Mouse (Mus musculus): ENCODE measurements around the gene Synj1.

Gene Synj1

GRCm38 (mm10) chr16:90941246-90941645, 69.9 kb downstream of the Synj1 start:
- no peak for DNase-seq (ENCODE audit: low read depth, low spot score)

- DNase-seq (ENCODE audit: low read depth, low spot score), result peak; percentile 96
Observed at GRCm38 (mm10) chr16:90934687-90935328, 76.3 kb downstream of the Synj1 start, which contains the start of gene Cfap298. TSS of gene Cfap298 (minus strand) at chr16:90935114.

GRCm38 (mm10) chr16:90934193-90934686, 76.9 kb downstream of the Synj1 start:
- DNase-seq (ENCODE audit: low read depth, low spot score), result peak; percentile 30

- no peak for DNase-seq (ENCODE audit: low read depth, low spot score)
Observed at GRCm38 (mm10) chr16:90933534-90934176, 77.5 kb downstream of the Synj1 start.

- no peak for DNase-seq (ENCODE audit: low read depth, low spot score)
Observed at GRCm38 (mm10) chr16:90927446-90927845, 83.7 kb downstream of the Synj1 start.

- DNase-seq (ENCODE audit: low read depth, low spot score), result peak; percentile 42
Observed at GRCm38 (mm10) chr16:90925461-90925860, 85.6 kb downstream of the Synj1 start.

GRCm38 (mm10) chr16:90924606-90925370, 86.3 kb downstream of the Synj1 start:
- DNase-seq (ENCODE audit: low read depth, low spot score), result no peak

- no peak for DNase-seq (ENCODE audit: low read depth, low spot score)
Observed at GRCm38 (mm10) chr16:90921471-90922159, 89.5 kb downstream of the Synj1 start.

GRCm38 (mm10) chr16:90917156-90917555, 94.0 kb downstream of the Synj1 start:
- no peak for DNase-seq (ENCODE audit: low read depth, low spot score)

- no peak for DNase-seq (ENCODE audit: low read depth, low spot score)
Observed at GRCm38 (mm10) chr16:90916040-90916481, 95.0 kb downstream of the Synj1 start.

GRCm38 (mm10) chr16:90911766-90912165, 99.3 kb downstream of the Synj1 start:
- no peak for DNase-seq (ENCODE audit: low read depth, low spot score)

- DNase-seq (ENCODE audit: low read depth, low spot score), result no peak
Observed at GRCm38 (mm10) chr16:90910855-90911533, 100.1 kb downstream of the Synj1 start.

GRCm38 (mm10) chr16:90907250-90907649, 103.9 kb downstream of the Synj1 start:
- no peak for DNase-seq (ENCODE audit: low read depth, low spot score)

GRCm38 (mm10) chr16:90903300-90903699, 107.8 kb downstream of the Synj1 start:
- DNase-seq (ENCODE audit: low read depth, low spot score), result no peak

- no peak for DNase-seq (ENCODE audit: low read depth, low spot score)
Observed at GRCm38 (mm10) chr16:90901364-90901763, 109.7 kb downstream of the Synj1 start.

GRCm38 (mm10) chr16:90899498-90899897, 111.6 kb downstream of the Synj1 start:
- DNase-seq (ENCODE audit: low read depth, low spot score), result no peak

- no peak for DNase-seq (ENCODE audit: low read depth, low spot score)
Observed at GRCm38 (mm10) chr16:90897651-90898050, 113.5 kb downstream of the Synj1 start.

GRCm38 (mm10) chr16:90893792-90894191, 117.3 kb downstream of the Synj1 start:
- no peak for DNase-seq (ENCODE audit: low read depth, low spot score)

GRCm38 (mm10) chr16:90893019-90893418, 118.1 kb downstream of the Synj1 start:
- DNase-seq (ENCODE audit: low read depth, low spot score), result no peak

- peak; percentile 29 for DNase-seq (ENCODE audit: low read depth, low spot score)
Observed at GRCm38 (mm10) chr16:90892081-90892480, 119.0 kb downstream of the Synj1 start.

GRCm38 (mm10) chr16:90891601-90892000, 119.5 kb downstream of the Synj1 start:
- no peak for DNase-seq (ENCODE audit: low read depth, low spot score)
